Mouse (Mus musculus) C2C12 (cell line): ENCODE measurements at regions not wholly inside any gene's neighbourhood (a gene's known extent, or its start where the extent isn't known, plus 50 kb on each side); places are given as distances from the start of the nearest gene placed in this dataset.

Source experiments
- H3K27me3 ChIP-seq: one replicate; pipeline ENCODE4 v1.6.1; 2011; ENCODE audit not compliant: control insufficient read depth, insufficient read depth, insufficient read length
- H3K36me3 ChIP-seq: one replicate; pipeline ENCODE4 v1.6.1; 2011; ENCODE audit not compliant: control insufficient read depth, insufficient read depth
- H3K4me3 ChIP-seq: one replicate; pipeline ENCODE4 v1.5.1; 2011; ENCODE audit warnings: mild to moderate bottlenecking, control low read depth; ENCODE audit not compliant: poor library complexity, insufficient read depth, severe bottlenecking
- H3K79me2 ChIP-seq: one replicate; pipeline ENCODE4 v1.6.1; 2011; ENCODE audit not compliant: control insufficient read depth, insufficient read depth
- H3K79me3 ChIP-seq: one replicate; pipeline ENCODE4 v1.6.1; 2011; ENCODE audit warnings: low read depth, control low read depth
- H3ac ChIP-seq: one replicate; pipeline ENCODE3; 2011; ENCODE audit warnings: low read depth; ENCODE audit not compliant: control insufficient read depth, insufficient read length
- CEBPB ChIP-seq: IDR thresholded peaks from one replicate; pipeline ENCODE4 v1.6.1; 2011; ENCODE audit warnings: low read depth, mild to moderate bottlenecking, control low read depth, moderate library complexity
- CTCF ChIP-seq: IDR thresholded peaks from one replicate; pipeline ENCODE4 v1.5.1; 2011; ENCODE audit not compliant: control insufficient read depth, insufficient read depth, insufficient read length
- FOSL1 ChIP-seq: IDR thresholded peaks from one replicate; pipeline ENCODE4 v1.8.0; 2011; ENCODE audit warnings: mild to moderate bottlenecking, low read length; ENCODE audit not compliant: poor library complexity, insufficient read depth, severe bottlenecking
- MAX ChIP-seq: IDR thresholded peaks from one replicate; pipeline ENCODE4 v1.6.1; 2011; ENCODE audit warnings: mild to moderate bottlenecking, control low read depth
- MYOD1 ChIP-seq: IDR thresholded peaks from one replicate; pipeline ENCODE4 v1.6.1; 2011; ENCODE audit warnings: low read depth; ENCODE audit not compliant: control insufficient read depth, insufficient read length
- MYOG ChIP-seq: IDR thresholded peaks from one replicate; pipeline ENCODE4 v1.6.1; 2011; ENCODE audit not compliant: control insufficient read depth, insufficient read length; ENCODE audit errors: extremely low read depth
- USF1 ChIP-seq: IDR thresholded peaks from one replicate; pipeline ENCODE4 v1.6.1; 2011; ENCODE audit warnings: low read depth, mild to moderate bottlenecking, control low read depth, moderate library complexity

- no peak overlapping the region for H3K4me3 ChIP-seq
- no peaks in the 10 kb centered on the region for H3K27me3 ChIP-seq
- no peak overlapping the region for H3ac ChIP-seq
- no peaks in the 10 kb centered on the region for H3K79me3 ChIP-seq
- H3K36me3 ChIP-seq: no peaks in the 10 kb centered on the region
- no peaks in the 10 kb centered on the region for H3K79me2 ChIP-seq
- TF ChIP-seq MYOD1 (no peak), CEBPB (no peak), FOSL1 (no peak), CTCF (no peak), MYOG (no peak), MAX (no peak), USF1 (no peak)
Measured at GRCm38 (mm10) chr14:71359581-71359980, 759.9 kb upstream of the Fam160b2 start.

GRCm38 (mm10) chr14:71338219-71338618 is 738.6 kb upstream of the Fam160b2 start:
- Histone ChIP-seq H3K36me3 (no peaks in the 10 kb centered on the region), H3K4me3 (no peak overlapping the region), H3K27me3 (no peaks in the 10 kb centered on the region), H3ac (no peak overlapping the region), H3K79me2 (no peaks in the 10 kb centered on the region), H3K79me3 (no peaks in the 10 kb centered on the region)
- TF ChIP-seq MAX (peak; percentile 50), CTCF (no peak), MYOG (no peak)

- no peaks in the 10 kb centered on the region for H3K36me3 ChIP-seq
- H3K4me3 ChIP-seq: no peak overlapping the region
- no peaks in the 10 kb centered on the region for H3K79me2 ChIP-seq
- H3K27me3 ChIP-seq: no peaks in the 10 kb centered on the region
- TF ChIP-seq MYOD1: no peak
- no peak for TF ChIP-seq FOSL1
- TF ChIP-seq MYOG: no peak
- no peak for TF ChIP-seq USF1
- no peak for TF ChIP-seq CTCF
- TF ChIP-seq MAX: no peak
- no peaks in the 10 kb centered on the region for H3K79me3 ChIP-seq
- H3ac ChIP-seq: no peak overlapping the region
Measured at GRCm38 (mm10) chr14:71336906-71337305, 737.3 kb upstream of the Fam160b2 start.

- no peaks in the 10 kb centered on the region for H3K36me3 ChIP-seq
- H3K4me3 ChIP-seq: no peak overlapping the region
- H3K27me3 ChIP-seq: no peaks in the 10 kb centered on the region
- H3ac ChIP-seq: no peak overlapping the region
- no peaks in the 10 kb centered on the region for H3K79me2 ChIP-seq
- no peaks in the 10 kb centered on the region for H3K79me3 ChIP-seq
- no peak for TF ChIP-seq MYOG
Measured at GRCm38 (mm10) chr14:71334022-71334421, 734.4 kb upstream of the Fam160b2 start.

GRCm38 (mm10) chr14:71329862-71330630 is 730.4 kb upstream of the Fam160b2 start:
- H3ac ChIP-seq: no peak overlapping the region
- no peaks in the 10 kb centered on the region for H3K79me2 ChIP-seq
- no peaks in the 10 kb centered on the region for H3K27me3 ChIP-seq
- H3K36me3 ChIP-seq: no peaks in the 10 kb centered on the region
- H3K4me3 ChIP-seq: no peak overlapping the region
- TF ChIP-seq MAX: no peak
- no peak for TF ChIP-seq USF1
- TF ChIP-seq CTCF: no peak
- TF ChIP-seq CEBPB: no peak
- TF ChIP-seq FOSL1: no peak
- TF ChIP-seq MYOD1: no peak
- no peak for TF ChIP-seq MYOG
- H3K79me3 ChIP-seq: no peaks in the 10 kb centered on the region

GRCm38 (mm10) chr14:71327621-71328020 is 728.0 kb upstream of the Fam160b2 start:
- TF ChIP-seq MAX: no peak
- TF ChIP-seq CTCF: no peak
- TF ChIP-seq MYOD1: no peak
- TF ChIP-seq USF1: no peak
- Histone ChIP-seq H3K27me3 (no peaks in the 10 kb centered on the region), H3K36me3 (no peaks in the 10 kb centered on the region), H3K4me3 (no peak overlapping the region), H3ac (no peak overlapping the region), H3K79me3 (no peaks in the 10 kb centered on the region), H3K79me2 (no peaks in the 10 kb centered on the region)
